Mouse (Mus musculus): ENCODE measurements around the gene Trak1. TPM values are rescaled to one million over a fixed set of nuclear protein-coding genes. Genes with fewer than 3 reads are reported as not detected.

Gene Trak1
- polyA plus RNA-seq, 1 experiment from 2014 or later, result 63.0 TPM

DNA sequence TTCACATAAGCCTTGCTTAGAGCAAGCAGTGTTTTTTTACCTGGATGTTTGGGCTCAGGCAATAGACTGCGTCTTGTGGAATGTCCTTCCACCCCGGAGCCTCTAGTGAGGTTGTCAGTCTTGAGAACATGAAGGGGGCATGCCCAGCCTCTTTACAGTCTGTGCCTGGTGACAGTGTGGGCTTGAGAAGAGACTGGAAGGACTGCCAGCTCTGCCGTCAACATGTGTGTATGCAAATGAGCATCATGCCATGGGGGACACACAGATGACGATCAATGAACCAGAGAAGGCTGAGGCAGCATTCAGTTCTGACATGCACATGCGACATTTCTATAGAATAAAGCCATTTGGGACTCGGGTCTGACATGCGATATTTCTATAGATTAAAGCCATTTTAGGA is 132.3 kb downstream of the Trak1 start:
- H3K27ac ChIP-seq, result 0 out of 2 replicates have a peak overlapping the region, but pooled peaks have one; percentile 26
- peak; percentile 45 for DNase-seq (ENCODE audit: low spot score)
- no peak overlapping the region for H3K4me2 ChIP-seq (replicated peaks)
- no peak for ATAC-seq (ENCODE audit: low FRiP score)
- no peak overlapping the region for H3K4me3 ChIP-seq (replicated peaks; ENCODE audit: low read length)
- H3K36me3 ChIP-seq (replicated peaks; ENCODE audit: control insufficient read depth, insufficient read depth), result peaks cover 9% of the 10 kb centered on the region; the same call in 1 of the 2 replicates
- H3K9ac ChIP-seq, result no peak overlapping the region
- no peaks in the 10 kb centered on the region for H3K27me3 ChIP-seq (ENCODE audit: control insufficient read depth, insufficient read depth, low read length)
- 62% methylated on average over 7 of the region's 7 CpGs for WGBS
- no peaks in the 10 kb centered on the region for H3K9me3 ChIP-seq (ENCODE audit: control insufficient read depth, low read length)
- H3K4me1 ChIP-seq (replicated peaks; ENCODE audit: control insufficient read depth, insufficient read depth, low read length), result peaks cover 13% of the 10 kb centered on the region

DNA sequence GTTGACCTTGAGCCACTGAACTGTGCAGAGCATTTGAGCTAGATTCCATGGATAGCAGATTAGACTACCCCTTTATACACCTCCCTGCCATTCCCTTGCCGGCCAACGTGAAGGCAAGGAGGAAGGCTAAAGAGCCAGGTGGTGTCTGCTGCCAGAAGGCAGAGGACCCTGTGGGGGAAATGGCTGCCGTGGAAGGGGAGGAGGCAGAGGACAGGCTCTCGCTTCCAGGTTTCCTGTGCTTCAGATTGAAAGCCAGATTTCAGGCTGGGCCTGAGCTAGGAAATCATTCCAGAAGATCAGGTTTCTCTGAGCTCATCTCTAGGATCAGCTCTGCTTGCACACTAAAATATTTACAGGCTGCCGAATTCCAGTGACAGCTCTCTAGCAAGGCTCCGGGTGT is 133.1 kb downstream of the Trak1 start:
- Histone ChIP-seq H3K4me1 (replicated peaks; ENCODE audit: control insufficient read depth, insufficient read depth, low read length) (peaks cover 13% of the 10 kb centered on the region), H3K4me2 (replicated peaks) (no peak overlapping the region), H3K4me3 (replicated peaks; ENCODE audit: low read length) (no peak overlapping the region), H3K36me3 (replicated peaks; ENCODE audit: control insufficient read depth, insufficient read depth) (peaks cover 9% of the 10 kb centered on the region; the same call in 1 of the 2 replicates), H3K9ac (no peak overlapping the region), H3K27ac (0 out of 2 replicates have a peak overlapping the region, but pooled peaks have one; percentile 39), H3K9me3 (ENCODE audit: control insufficient read depth, low read length) (no peaks in the 10 kb centered on the region), H3K27me3 (ENCODE audit: control insufficient read depth, insufficient read depth, low read length) (no peaks in the 10 kb centered on the region)
- WGBS, result 67% methylated on average over 6 of the region's 6 CpGs
- DNase-seq (ENCODE audit: low spot score), result no peak
- no peak for ATAC-seq (ENCODE audit: low FRiP score)

DNA sequence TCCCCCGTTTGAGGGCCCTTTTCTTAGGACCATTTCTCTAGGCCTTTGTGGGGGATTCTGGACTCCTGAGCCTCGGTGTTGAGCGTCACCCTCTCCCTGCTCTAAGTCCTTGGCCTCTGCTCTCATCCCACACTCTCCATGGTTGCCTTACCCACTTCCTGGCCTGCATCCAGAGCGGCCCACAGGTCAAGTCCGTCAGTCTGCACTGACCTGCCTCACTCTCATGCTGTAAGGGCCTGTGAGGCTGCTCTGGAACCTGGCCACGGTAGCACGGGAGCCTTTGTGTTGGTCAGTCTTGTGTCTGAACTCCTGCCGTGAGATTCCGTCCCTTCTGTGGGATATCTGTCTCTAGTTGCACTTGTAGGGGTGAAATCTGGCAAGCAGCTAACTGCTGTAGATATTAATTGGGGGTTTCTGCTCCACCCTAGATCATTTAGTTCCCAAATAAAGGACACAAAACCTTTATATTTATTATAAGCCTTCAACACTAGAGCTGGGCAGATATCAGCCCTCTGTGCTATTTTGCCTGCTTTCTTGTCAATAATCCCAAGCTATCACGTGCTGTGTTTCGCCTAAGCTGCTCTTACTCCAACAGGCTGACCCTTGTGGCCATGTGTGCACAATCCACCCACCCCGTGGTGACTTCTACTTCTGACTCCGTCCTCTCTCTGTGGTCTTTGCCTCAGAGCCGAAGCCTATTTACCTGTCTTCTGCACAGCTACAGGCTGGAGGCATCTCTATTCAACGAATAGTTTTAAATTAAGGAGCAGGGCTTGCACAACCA is 136.6 kb downstream of the Trak1 start:
- H3K4me3 ChIP-seq (replicated peaks; ENCODE audit: low read length), result no peak overlapping the region
- H3K9me3 ChIP-seq (ENCODE audit: control insufficient read depth, low read length), result no peaks in the 10 kb centered on the region
- ATAC-seq (ENCODE audit: low FRiP score) (no peak), DNase-seq (ENCODE audit: low spot score) (no peak)
- no peaks in the 10 kb centered on the region for H3K27me3 ChIP-seq (ENCODE audit: control insufficient read depth, insufficient read depth, low read length)
- peaks cover 9% of the 10 kb centered on the region; the same call in 1 of the 2 replicates for H3K36me3 ChIP-seq (replicated peaks; ENCODE audit: control insufficient read depth, insufficient read depth)
- H3K4me1 ChIP-seq (replicated peaks; ENCODE audit: control insufficient read depth, insufficient read depth, low read length), result peaks cover 13% of the 10 kb centered on the region
- no peak overlapping the region for H3K9ac ChIP-seq
- no peak overlapping the region for H3K27ac ChIP-seq
- H3K4me2 ChIP-seq (replicated peaks), result no peak overlapping the region
- WGBS, result 81% methylated on average over 15 of the region's 15 CpGs

DNA sequence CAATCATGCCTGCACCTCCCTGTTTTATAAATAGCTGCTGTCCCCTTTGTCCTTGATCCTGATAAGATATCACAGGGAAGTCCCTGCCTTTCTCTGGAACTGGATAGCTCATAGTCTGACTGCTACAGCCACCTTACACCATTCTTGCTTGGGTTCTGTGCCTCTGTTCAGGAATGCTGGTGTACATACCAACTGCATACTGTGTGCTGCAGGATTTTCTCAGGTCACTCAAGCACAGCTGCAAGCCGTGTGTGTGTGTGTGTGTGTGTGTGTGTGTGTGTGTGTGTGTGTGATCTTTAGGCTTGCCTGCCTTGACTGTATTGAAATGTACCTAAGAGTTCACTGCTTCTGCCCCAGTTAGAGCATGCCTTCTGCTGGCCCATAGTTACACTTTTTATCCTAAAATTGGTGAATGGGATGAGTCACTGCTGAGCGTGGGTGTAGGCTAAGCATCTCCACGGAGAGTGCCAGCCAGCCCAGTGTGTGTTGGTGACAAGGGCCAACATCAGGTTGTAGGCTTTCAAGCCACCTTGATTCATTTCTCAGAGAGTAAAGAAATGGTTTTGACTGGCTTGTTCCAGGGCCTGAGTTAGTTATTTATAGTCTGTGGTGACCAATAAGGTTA is 138.1 kb downstream of the Trak1 start:
- Histone ChIP-seq H3K4me1 (replicated peaks; ENCODE audit: control insufficient read depth, insufficient read depth, low read length) (0 out of 2 replicates have a peak, but pooled peaks cover 3% of the 10 kb centered on the region), H3K4me3 (replicated peaks; ENCODE audit: low read length) (no peak overlapping the region), H3K4me2 (replicated peaks) (no peak overlapping the region), H3K36me3 (replicated peaks; ENCODE audit: control insufficient read depth, insufficient read depth) (peaks cover 11% of the 10 kb centered on the region; the same call in 1 of the 2 replicates), H3K9me3 (ENCODE audit: control insufficient read depth, low read length) (no peaks in the 10 kb centered on the region), H3K27me3 (ENCODE audit: control insufficient read depth, insufficient read depth, low read length) (no peaks in the 10 kb centered on the region), H3K27ac (no peak overlapping the region), H3K9ac (no peak overlapping the region)
- no peak for ATAC-seq (ENCODE audit: low FRiP score)
- 74% methylated on average over 3 of the region's 3 CpGs for WGBS
- DNase-seq (ENCODE audit: low spot score), result no peak

DNA sequence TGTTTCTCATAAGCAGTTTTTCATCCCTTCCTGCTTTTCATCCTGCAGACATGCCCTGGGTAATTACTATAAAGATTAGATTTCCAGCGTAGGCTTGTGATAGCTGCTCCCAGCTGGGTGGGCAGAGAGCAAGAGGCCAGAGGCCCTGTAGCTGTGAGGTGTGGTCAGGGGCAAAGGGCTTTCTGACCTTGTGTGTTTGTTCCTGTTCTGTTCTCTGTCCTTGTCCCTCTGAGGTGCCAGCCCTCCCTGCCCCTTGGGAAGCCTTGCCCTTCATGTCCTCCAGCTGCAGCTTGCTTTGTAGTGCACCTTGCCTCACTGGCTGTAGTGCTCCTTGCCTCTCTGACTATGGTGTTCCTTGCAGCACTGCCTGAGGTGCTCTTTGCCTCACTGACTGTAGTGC is 139.2 kb downstream of the Trak1 start:
- peaks cover 12% of the 10 kb centered on the region for H3K36me3 ChIP-seq (replicated peaks; ENCODE audit: control insufficient read depth, insufficient read depth)
- no peak overlapping the region for H3K27ac ChIP-seq
- H3K9me3 ChIP-seq (ENCODE audit: control insufficient read depth, low read length), result no peaks in the 10 kb centered on the region
- no peak overlapping the region for H3K4me2 ChIP-seq (replicated peaks)
- 57% methylated on average over 1 of the region's 1 CpGs for WGBS
- H3K9ac ChIP-seq, result no peak overlapping the region
- H3K4me1 ChIP-seq (replicated peaks; ENCODE audit: control insufficient read depth, insufficient read depth, low read length), result no peaks in the 10 kb centered on the region
- no peaks in the 10 kb centered on the region for H3K27me3 ChIP-seq (ENCODE audit: control insufficient read depth, insufficient read depth, low read length)
- DNase-seq (ENCODE audit: low spot score), result no peak
- ATAC-seq (ENCODE audit: low FRiP score), result no peak
- H3K4me3 ChIP-seq (replicated peaks; ENCODE audit: low read length), result no peak overlapping the region

DNA sequence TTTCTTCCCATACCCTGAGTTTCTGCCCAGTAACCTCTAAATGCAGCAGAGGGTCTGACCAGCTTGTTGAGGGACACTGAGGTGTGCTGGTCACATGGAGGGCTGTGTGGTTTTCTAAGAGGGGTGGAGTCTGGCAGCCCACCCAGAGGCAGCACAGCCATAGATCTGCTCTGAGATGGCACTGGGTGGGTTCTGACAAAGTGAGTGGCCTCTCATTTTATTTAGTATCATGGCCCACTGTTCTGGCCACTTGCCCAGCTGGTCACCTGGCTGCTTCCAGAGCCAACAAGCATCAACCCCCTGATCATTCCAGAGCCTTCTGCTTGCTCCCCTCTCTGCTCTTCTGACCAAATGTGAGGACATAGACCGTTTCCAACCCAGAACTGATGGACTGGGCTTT is 144.8 kb downstream of the Trak1 start:
- H3K27me3 ChIP-seq (ENCODE audit: control insufficient read depth, insufficient read depth, low read length), result no peaks in the 10 kb centered on the region
- 100% methylated on average over 1 of the region's 1 CpGs for WGBS
- H3K9me3 ChIP-seq (ENCODE audit: control insufficient read depth, low read length), result no peaks in the 10 kb centered on the region
- no peak overlapping the region for H3K4me3 ChIP-seq (replicated peaks; ENCODE audit: low read length)
- no peaks in the 10 kb centered on the region for H3K4me1 ChIP-seq (replicated peaks; ENCODE audit: control insufficient read depth, insufficient read depth, low read length)
- H3K9ac ChIP-seq, result no peak overlapping the region
- ATAC-seq (ENCODE audit: low FRiP score) (no peak), DNase-seq (ENCODE audit: low spot score) (no peak)
- no peak overlapping the region for H3K27ac ChIP-seq
- H3K4me2 ChIP-seq (replicated peaks), result no peak overlapping the region
- H3K36me3 ChIP-seq (replicated peaks; ENCODE audit: control insufficient read depth, insufficient read depth), result peaks cover 47% of the 10 kb centered on the region

DNA sequence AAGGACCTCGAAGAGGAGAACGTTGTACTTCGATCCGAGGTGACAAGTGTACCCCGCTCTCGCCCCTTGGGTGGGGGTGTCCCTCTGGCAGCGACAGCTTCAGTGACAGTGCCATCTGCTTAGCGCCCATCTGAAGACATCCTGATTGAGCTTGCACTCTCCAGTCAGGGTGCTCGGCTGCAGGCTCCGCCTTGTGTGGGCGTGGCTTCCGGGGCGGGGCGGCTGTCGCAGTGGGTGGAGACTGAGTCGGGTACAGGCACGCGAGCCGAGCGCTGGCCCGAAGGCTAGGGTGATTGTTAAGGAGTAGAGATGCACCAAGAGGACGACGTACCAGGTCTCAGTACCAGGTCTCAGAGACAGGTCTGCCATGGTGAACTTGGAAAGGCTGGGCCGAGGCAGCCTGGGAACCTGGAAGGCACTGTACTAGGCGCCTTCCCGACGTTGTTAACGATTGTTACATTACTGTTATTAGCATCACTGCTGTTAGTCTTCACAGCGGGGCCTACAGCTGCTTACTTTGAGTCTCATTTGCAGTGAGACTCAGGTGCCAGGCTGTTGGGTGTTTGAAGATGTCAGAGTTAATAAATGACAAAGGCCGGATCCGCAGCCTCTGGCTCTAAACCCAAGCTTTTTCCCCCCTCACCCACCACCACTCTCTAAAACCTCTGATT is 146.5 kb downstream of the Trak1 start:
- H3K9ac ChIP-seq, result no peak overlapping the region
- no peak overlapping the region for H3K27ac ChIP-seq
- no peaks in the 10 kb centered on the region for H3K27me3 ChIP-seq (ENCODE audit: control insufficient read depth, insufficient read depth, low read length)
- no peak overlapping the region for H3K4me2 ChIP-seq (replicated peaks)
- ATAC-seq (ENCODE audit: low FRiP score) (peak; percentile 18; the same call in 1 of the 2 replicates), DNase-seq (ENCODE audit: low spot score) (no peak)
- no peaks in the 10 kb centered on the region for H3K9me3 ChIP-seq (ENCODE audit: control insufficient read depth, low read length)
- H3K4me3 ChIP-seq (replicated peaks; ENCODE audit: low read length), result no peak overlapping the region
- peaks cover 63% of the 10 kb centered on the region for H3K36me3 ChIP-seq (replicated peaks; ENCODE audit: control insufficient read depth, insufficient read depth)
- WGBS, result 66% methylated on average over 31 of the region's 31 CpGs
- H3K4me1 ChIP-seq (replicated peaks; ENCODE audit: control insufficient read depth, insufficient read depth, low read length), result no peaks in the 10 kb centered on the region

DNA sequence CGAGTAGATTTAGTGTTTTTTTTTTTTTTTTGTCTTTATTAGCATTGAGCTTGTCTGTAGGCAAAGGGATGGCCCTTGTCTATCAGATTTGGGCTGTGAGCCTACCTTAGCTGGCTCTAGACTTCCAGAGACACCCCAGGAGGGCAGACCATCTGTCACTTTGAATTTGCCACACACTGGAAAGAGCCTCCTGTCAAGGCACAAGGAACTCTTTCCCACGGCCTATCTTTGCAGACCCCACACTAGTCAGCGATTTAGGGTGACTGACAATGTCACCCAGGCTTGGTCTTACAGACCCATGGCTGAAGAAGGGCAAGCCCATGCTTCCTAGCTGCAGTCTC is 147.0 kb downstream of the Trak1 start:
- no peak overlapping the region for H3K4me2 ChIP-seq (replicated peaks)
- no peak overlapping the region for H3K9ac ChIP-seq
- H3K4me1 ChIP-seq (replicated peaks; ENCODE audit: control insufficient read depth, insufficient read depth, low read length), result no peaks in the 10 kb centered on the region
- H3K4me3 ChIP-seq (replicated peaks; ENCODE audit: low read length), result no peak overlapping the region
- ATAC-seq (ENCODE audit: low FRiP score) (no peak), DNase-seq (ENCODE audit: low spot score) (no peak)
- no peaks in the 10 kb centered on the region for H3K27me3 ChIP-seq (ENCODE audit: control insufficient read depth, insufficient read depth, low read length)
- H3K9me3 ChIP-seq (ENCODE audit: control insufficient read depth, low read length), result no peaks in the 10 kb centered on the region
- WGBS, result 57% methylated on average over 3 of the region's 3 CpGs
- peaks cover 69% of the 10 kb centered on the region for H3K36me3 ChIP-seq (replicated peaks; ENCODE audit: control insufficient read depth, insufficient read depth)
- 0 out of 2 replicates have a peak overlapping the region, but pooled peaks have one; percentile 5 for H3K27ac ChIP-seq

DNA sequence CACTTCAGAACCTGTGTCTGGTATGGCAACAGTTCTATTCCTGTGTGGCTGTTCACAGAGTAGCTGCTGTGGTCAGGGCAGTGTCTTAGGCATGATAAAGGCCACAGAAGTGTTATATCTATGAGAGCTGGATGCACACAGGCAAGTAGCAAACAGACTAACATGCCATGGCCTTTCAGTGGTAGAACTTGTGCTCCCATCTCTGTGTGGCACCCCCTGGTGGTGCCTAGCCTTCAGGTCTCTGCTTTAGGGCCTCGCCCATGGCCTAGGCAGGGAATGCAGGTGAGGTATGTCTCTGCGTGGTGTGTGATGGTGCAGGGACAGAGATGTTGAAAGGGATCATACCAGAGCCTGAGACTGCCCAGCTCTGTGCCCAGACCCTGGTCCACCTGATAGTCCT is 148.1 kb downstream of the Trak1 start:
- Histone ChIP-seq H3K27me3 (ENCODE audit: control insufficient read depth, insufficient read depth, low read length) (no peaks in the 10 kb centered on the region), H3K4me3 (replicated peaks; ENCODE audit: low read length) (no peak overlapping the region), H3K4me2 (replicated peaks) (no peak overlapping the region), H3K36me3 (replicated peaks; ENCODE audit: control insufficient read depth, insufficient read depth) (peaks cover 78% of the 10 kb centered on the region), H3K4me1 (replicated peaks; ENCODE audit: control insufficient read depth, insufficient read depth, low read length) (no peaks in the 10 kb centered on the region), H3K27ac (no peak overlapping the region), H3K9ac (no peak overlapping the region), H3K9me3 (ENCODE audit: control insufficient read depth, low read length) (no peaks in the 10 kb centered on the region)
- DNase-seq (ENCODE audit: low spot score), result no peak
- ATAC-seq (ENCODE audit: low FRiP score), result no peak
- 94% methylated on average over 2 of the region's 2 CpGs for WGBS
